Mouse (Mus musculus): Measurements from ENCODE around the gene Sec31a.
"Not testable (repeated sequence)": the region's sequence is repeated elsewhere in the genome, so short reads cannot be mapped to it uniquely, and the experiment has no call there.

- TF ChIP-seq CTCF (IDR thresholded peaks at IDR 0.05; ENCODE audit: control insufficient read depth, insufficient read depth, low read length); POLR2A (IDR thresholded peaks at IDR 0.05; ENCODE audit: borderline replicate concordance, control insufficient read depth, low read depth, low read length): not testable (repeated sequence)
These were observed 9.8 kb upstream of the Sec31a start for GRCm38 (mm10) chr5:100425823-100426222.
